Mouse (Mus musculus): ENCODE results near the gene Sp1.

Gene Sp1

DNA sequence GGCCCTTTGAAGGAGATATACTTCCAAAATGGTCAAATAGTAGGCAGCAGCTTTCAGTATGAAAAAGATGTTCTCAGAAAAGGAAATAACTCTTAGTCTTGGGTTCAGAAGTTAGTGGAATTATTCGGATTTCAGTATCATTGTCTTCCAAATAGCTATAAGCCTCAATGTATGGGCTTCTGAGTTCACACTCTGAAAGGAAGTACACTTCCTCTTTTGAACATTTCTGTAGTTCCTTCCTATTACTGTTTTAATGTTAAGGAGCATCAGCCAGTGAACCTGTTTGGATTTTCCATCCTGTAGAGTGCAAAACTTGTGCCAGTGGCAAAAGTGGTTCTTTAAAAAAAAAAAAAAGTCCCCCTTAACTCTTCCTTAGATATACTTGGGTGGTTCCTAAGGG is 26.1 kb downstream of the Sp1 start:
- DNase-seq (ENCODE audit: extremely low read depth, low read depth, low spot score): no peak

- no peak for DNase-seq (ENCODE audit: extremely low read depth, low read depth, low spot score)
Observed at GRCm38 (mm10) chr15:102433173-102433572, 27.2 kb downstream of the Sp1 start.

DNA sequence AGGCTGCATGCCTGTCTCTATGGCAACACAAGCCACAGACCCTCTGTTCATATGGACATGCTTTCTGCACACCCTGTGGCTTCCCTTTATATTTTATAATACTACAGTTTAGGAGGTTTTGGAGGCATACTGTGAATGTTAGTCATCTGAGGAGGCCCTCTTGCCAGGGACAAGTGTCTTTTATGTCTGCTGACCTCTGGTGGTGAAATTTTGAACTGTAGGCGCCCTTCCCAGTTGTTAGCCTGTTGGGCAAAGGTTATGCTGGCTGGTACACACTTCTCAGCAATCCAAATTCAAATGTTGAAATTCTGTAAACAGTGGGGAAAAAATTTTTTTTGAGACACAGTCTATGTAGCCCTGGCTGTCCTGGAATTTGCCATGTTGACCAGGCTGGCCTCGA is 36.5 kb downstream of the Sp1 start:
- DNase-seq (ENCODE audit: extremely low read depth, low read depth, low spot score): no peak

DNA sequence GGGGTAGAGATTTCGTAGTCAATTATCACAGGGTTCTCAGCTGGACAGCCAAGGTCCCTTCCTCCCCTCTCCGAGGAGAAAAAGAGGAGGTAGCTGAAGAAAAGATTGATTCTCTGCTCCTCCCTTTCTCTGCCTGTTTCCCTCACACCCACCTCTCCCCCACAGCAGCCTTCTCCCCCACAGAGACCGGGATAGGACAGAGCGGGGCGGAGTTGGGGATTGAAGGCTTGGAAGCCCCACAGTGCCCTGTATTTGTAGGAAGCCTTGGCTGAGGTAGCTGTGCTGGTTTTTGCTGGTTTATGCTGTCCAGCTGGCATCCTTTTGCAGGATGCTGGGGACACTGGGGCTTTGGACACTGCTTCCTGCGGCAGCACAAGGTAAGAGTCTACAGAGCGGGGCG is 39.2 kb downstream of the Sp1 start, which contains the start of gene Amhr2:
Gene Amhr2, plus strand, starts transcription at position 222 of the 400 bp plus-strand sequence.
- DNase-seq (ENCODE audit: extremely low read depth, low read depth, low spot score): no peak

- DNase-seq (ENCODE audit: extremely low read depth, low read depth, low spot score): no peak
Observed at GRCm38 (mm10) chr15:102446448-102446847, 40.5 kb downstream of the Sp1 start.

DNA sequence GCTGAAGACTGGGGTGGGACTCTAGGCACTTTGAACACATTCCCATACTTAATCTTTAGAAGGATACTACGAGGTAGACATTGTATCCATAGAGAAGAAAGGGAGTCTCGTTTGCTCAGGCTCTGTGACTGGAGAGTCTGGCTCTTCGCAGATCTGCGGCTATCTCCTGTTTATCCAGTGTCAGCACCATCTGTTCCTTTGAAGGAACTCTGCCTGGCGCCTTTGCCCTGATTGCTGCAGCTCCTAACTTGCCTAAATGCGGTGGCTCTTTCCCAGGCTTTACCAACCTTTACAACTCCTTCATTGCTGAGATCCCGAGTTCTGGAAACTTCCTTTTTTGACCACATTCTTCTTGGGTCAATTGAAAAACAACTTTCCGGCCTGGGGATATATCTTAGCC is 43.4 kb downstream of the Sp1 start:
- no peak for DNase-seq (ENCODE audit: extremely low read depth, low read depth, low spot score)

DNA sequence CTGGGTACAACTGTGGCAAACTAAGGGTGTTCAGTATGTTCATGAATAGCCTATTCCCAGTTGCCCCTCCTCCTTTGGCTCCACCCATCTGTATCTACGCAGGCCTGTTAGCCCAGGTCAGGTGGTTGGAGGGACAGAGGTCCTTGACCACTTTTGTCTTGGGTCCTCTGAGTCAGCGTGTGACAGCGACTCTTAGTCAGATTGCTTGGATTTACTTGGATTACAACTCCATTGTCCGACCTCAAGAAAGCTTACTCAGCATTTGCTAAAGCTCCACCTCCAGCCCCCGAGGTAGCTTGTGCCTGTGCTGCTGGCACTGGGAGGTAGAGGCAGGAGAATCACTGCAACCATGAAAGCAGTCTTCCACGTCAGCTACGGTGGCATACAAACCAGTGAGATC is 45.0 kb downstream of the Sp1 start:
- DNase-seq (ENCODE audit: extremely low read depth, low read depth, low spot score): no peak

DNA sequence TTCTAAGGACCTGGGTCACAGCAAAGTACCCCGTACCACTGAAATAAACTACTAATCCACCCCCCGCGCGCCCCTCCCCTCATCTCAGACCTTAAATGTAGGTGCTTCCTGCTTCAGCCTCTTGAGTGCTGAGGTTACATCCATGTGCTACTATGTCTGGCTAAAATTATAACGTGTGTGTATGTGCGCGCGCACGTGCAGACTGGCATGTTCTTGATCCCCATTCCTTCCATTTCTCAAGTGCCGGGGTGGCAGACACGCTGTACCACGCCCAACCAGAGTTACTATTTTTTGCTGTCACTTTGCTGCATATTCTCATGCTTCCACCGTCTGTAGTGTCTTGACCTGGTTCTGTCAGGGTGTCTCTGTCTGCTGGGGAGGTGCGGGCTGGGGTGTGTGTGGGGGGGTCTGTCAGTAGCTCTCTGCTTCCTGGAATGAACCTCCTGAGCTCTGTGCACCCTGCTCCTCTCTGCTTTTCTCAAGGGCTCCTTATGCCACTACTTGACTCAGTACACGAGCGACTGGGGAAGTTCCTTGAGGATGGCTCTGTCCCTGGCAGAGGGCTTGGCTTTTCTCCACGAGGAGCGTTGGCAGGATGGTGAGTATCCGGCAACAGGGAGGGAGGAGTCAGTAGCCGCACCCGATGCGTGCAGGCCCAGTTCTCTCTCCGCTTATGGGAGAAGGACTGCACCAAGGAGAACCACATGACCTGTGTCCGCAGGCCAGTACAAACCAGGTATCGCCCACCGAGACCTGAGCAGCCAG is 45.9 kb downstream of the Sp1 start:
- DNase-seq (ENCODE audit: extremely low read depth, low read depth, low spot score): no peak

DNA sequence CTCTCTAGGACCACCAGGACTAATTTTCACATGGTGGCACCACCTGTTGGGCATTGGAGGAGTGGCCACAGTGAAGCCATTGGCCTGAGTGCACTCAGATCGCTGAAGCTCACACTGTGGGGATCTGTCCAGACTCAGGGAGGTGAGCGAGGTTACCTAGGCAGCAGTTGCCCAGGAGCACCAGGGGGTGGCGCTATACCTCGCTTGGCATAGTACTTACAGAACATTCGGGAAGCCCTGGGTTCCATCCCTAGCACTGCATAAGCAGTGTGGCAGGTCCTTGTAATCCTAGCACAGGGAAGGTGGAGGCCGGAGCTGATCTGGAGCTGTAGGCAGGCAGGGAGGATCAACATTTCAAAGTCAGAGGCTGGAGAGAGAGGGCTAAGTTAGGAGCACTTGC is 50.0 kb downstream of the Sp1 start:
- DNase-seq (ENCODE audit: extremely low read depth, low read depth, low spot score): no peak

- DNase-seq (ENCODE audit: extremely low read depth, low read depth, low spot score): no peak
Observed at GRCm38 (mm10) chr15:102458050-102458736, 52.2 kb downstream of the Sp1 start.

- peak; percentile 94 for DNase-seq (ENCODE audit: extremely low read depth, low read depth, low spot score)
Observed at GRCm38 (mm10) chr15:102458904-102459317, 53.0 kb downstream of the Sp1 start, which contains the start of gene Prr13. Gene Prr13 (plus strand): TSS chr15:102459028.

DNA sequence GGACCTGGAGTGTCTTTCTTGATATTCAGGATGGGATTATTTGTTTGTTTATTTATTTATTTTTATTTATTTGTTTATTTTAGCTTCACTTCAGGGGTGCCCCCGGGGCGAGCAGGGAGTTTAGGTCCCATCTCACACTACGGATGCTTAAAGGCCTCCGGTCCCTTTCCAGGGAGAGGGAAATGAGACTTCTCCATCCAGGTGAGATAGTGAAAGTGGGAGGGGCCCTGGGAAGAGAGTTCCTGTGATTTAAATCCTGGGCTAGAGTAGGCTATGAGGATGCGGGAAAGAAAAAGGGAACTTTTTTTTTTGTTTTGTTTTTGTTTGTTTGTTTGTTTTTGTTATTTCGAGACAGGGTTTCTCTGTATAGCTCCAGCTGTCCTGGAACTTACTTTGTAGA is 53.4 kb downstream of the Sp1 start:
- DNase-seq (ENCODE audit: extremely low read depth, low read depth, low spot score): no peak

- DNase-seq (ENCODE audit: extremely low read depth, low read depth, low spot score): no peak
Observed at GRCm38 (mm10) chr15:102459847-102460246, 53.9 kb downstream of the Sp1 start.

- no peak for DNase-seq (ENCODE audit: extremely low read depth, low read depth, low spot score)
Observed at GRCm38 (mm10) chr15:102460409-102460808, 54.5 kb downstream of the Sp1 start.

DNA sequence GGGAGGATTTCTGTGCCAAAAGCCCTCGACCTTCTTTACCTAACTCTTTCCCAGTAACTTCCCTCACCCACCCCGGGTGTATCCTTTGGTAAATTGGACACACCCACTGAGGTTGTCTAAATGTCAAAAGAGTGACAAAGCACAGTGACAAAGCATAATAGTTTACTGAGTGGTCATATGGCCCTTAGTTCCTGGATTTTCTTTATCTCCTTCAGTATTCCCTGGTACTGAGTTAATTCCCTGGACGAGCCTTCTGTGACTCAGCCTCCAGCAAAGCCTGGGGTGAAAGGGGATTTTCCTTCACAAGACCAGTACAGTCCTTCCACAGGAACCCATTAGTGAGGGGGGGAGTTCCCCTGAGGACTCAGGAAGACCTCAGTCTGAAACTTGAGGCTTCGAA is 55.0 kb downstream of the Sp1 start:
- no peak for DNase-seq (ENCODE audit: extremely low read depth, low read depth, low spot score)

GRCm38 (mm10) chr15:102461430-102462075 is 55.6 kb downstream of the Sp1 start:
- no peak for DNase-seq (ENCODE audit: extremely low read depth, low read depth, low spot score)

- no peak for DNase-seq (ENCODE audit: extremely low read depth, low read depth, low spot score)
Observed at GRCm38 (mm10) chr15:102463666-102464065, 57.7 kb downstream of the Sp1 start.

DNA sequence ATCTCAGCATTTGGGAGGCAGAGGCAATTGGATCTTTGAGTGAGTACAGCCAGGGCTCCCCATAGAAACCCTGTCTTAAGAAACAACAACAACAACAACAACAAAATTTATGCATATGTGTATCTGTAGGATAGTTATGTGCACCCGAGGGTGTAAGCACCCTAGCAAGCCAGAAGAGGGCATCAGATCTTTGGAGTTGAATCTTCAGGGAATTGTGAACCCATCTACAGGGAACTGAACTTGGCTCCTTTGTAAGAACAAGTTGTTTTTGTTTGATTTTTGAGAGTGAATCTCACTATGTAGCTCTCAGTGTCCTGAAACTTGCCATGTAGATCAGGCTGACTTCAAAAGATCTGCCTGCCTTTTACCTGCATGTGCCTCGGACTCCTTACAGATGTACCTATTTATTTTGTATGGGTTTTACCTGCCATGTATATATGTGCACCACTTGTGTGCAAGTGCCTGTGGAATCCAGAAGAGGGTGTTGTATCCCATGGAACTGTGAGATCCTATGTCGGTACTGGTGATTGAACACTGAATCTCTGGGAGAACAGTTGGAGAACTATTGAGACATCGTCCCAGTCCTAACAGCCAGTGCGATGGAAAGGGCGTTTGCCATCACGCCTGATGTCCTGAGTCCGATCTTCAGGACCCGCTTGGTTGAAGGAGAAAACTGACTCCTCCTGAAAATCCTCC is 62.9 kb downstream of the Sp1 start:
- no peak for DNase-seq (ENCODE audit: extremely low read depth, low read depth, low spot score)

GRCm38 (mm10) chr15:102470183-102470604 is 64.3 kb downstream of the Sp1 start, which contains the start of gene Pcbp2:
Gene Pcbp2 (plus strand): TSS chr15:102470539.
- DNase-seq (ENCODE audit: extremely low read depth, low read depth, low spot score): peak; percentile 67

DNA sequence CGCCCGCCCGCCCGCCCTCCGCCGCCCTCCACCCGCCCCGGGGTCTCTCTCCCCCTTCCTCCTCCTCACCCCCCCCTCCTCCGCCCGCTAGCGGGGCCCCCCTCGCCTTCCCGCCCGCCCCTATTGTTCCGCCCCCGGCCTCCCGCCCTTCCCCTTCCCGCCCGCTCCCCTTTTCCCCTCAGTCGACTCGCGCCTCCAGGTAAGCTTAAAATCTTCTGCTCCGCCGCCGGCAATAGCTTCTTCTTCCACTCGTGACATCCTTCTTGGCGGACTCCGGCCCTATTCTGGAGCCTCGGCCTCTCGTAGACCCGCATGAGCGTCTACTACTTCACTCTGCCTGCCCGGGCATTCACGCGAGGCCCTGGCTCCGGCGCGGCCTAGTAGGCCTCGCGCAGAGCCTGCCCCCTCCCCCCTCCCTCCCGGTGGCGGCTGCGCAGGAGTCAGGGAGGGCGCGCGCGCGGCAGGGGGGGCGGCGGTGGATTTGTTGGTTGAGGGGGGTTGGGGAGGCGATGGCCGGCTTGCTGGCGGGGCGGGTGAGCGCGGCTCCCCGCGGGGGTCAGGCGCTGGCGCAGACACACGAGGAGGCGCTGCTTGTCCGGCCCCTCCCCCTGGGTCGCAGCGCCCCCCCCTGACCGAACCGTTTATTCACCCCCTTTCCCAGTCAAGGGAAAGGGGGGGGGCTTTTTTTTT is 64.8 kb downstream of the Sp1 start:
- DNase-seq (ENCODE audit: extremely low read depth, low read depth, low spot score): no peak

DNA sequence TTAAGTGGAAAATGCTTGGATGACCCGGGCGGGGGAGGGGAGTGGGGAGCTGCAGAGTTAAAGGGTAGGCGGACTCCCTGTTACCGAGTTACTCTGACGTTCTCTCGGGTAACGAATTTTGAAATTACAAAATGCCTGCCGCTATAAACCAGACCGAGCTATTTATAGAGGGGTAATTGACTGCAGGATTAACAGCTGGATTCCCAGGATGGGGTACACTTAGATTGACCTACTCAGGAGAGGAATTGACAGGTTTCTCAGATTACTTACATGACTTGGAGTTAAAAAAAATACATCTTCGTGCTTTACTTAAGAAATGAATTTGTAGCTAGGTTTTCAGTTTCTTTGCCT is 65.3 kb downstream of the Sp1 start:
- no peak for DNase-seq (ENCODE audit: extremely low read depth, low read depth, low spot score)
